Mouse (Mus musculus) olfactory bulb, adult 2 months (tissue): ENCODE results near the gene Gm5447.

Source experiments
- CTCF ChIP-seq: fragments of 200-500 bp; IDR thresholded peaks from 2 replicates; pipeline ENCODE4 v1.5.1; 2012; ENCODE audit warnings: low read depth, mild to moderate bottlenecking, low read length, moderate library complexity; ENCODE audit not compliant: insufficient read depth
- POLR2A ChIP-seq: fragments of 200-500 bp; IDR thresholded peaks from 2 replicates; pipeline ENCODE4 v1.6.1; 2012; ENCODE audit warnings: mild to moderate bottlenecking, low read depth, low read length, moderate library complexity; ENCODE audit not compliant: insufficient read depth

GRCm38 (mm10) chr13:31021514-31021913 lies 47.5 kb downstream of the Gm5447 start:
- TF ChIP-seq CTCF (no peak), POLR2A (no peak)
